Comparison of ENCODE assay signal across 19 mouse cellular contexts in the genomic region with DNA sequence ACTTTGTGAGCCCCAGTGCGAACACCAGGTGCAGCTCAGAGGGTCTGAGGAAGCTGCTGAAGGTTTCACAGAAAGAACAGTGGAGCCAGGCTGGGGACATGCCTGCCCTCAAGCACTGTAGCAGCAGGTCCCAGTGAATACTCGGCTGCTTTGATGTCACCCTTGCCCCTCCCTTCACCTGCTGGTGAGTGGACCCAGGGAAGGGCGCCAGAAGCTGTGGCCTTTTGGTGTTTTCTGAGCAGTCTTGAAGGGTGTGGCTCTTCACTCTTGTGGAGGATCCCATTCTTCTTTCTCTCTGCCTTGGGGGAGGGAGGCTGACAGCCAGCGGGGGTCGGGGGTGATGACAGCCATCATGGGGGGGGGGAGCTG.
"Had no signal": no experiment of that assay in that cellular context is flagged by ENCODE, and none has a peak within 500 bp of the region (broad histone marks: within the 10 kb centered on the region; RNA-seq: fewer than 3 reads in every experiment).

No protein-coding gene starts in this region.

- DNase-seq: kidney, adult 18-20 months; kidney, postnatal 14 days; kidney, postnatal 4 days; liver; lung, adult 18-20 months; retina, postnatal 1 day; right cerebral cortex, postnatal 25 days; thymus, adult 2 months; thymus, postnatal 25 days had no signal

- H3K36me3 ChIP-seq: limb, embryonic 10.5 days; limb, embryonic 13.5 days; liver, embryonic 12.5 days; liver, embryonic 15.5 days; lung, embryonic 15.5 days; midbrain, embryonic 12.5 days; neural tube, embryonic 13.5 days had no signal

- H3K27me3 ChIP-seq: limb, embryonic 13.5 days; liver, embryonic 15.5 days; lung, embryonic 15.5 days; midbrain, embryonic 12.5 days; neural tube, embryonic 13.5 days had no signal

- H3K27ac ChIP-seq: limb, embryonic 10.5 days; limb, embryonic 13.5 days; liver, embryonic 12.5 days; liver, embryonic 15.5 days; lung, embryonic 15.5 days; macrophage; midbrain, embryonic 12.5 days; neural tube, embryonic 13.5 days had no signal

- ATAC-seq: liver, embryonic 12.5 days; midbrain, embryonic 16.5 days had no signal

- H3K4me3 ChIP-seq: limb, embryonic 10.5 days; limb, embryonic 13.5 days; liver, embryonic 12.5 days; liver, embryonic 15.5 days; lung, embryonic 15.5 days; midbrain, embryonic 12.5 days; myocyte; neural tube, embryonic 13.5 days had no signal

- H3K9me3 ChIP-seq: limb, embryonic 10.5 days; lung, embryonic 15.5 days had no signal

- H3K4me2 ChIP-seq: limb, embryonic 13.5 days; liver, embryonic 12.5 days; liver, embryonic 15.5 days; lung, embryonic 15.5 days; midbrain, embryonic 12.5 days; neural tube, embryonic 13.5 days had no signal

- H3K4me1 ChIP-seq: limb, embryonic 13.5 days; lung, embryonic 15.5 days; midbrain, embryonic 12.5 days; neural tube, embryonic 13.5 days had no signal

- H3K9ac ChIP-seq: limb, embryonic 13.5 days; liver, embryonic 12.5 days; liver, embryonic 15.5 days; lung, embryonic 15.5 days; midbrain, embryonic 12.5 days; neural tube, embryonic 13.5 days had no signal
